Mouse (Mus musculus) gastrocnemius, adult 8-10 months (tissue): ENCODE data around the gene Set. TPM values are rescaled to one million over a fixed set of nuclear protein-coding genes. Genes with fewer than 3 reads are reported as not detected.

Source experiments
- DNase-seq, 2 experiments: peaks; one replicate each; pipeline ENCODE4 v3.0.0; 2022; ENCODE audit warnings: low spot score in 2 of 2
- total RNA-seq, 4 experiments: library from RNA; stranded (reverse); gene quantifications; 2 replicates each; pipeline ENCODE4 v1.2.4; 2022

Gene Set
- total RNA-seq, 4 experiments from 2014 or later = 106 to 121 (median 118) TPM

GRCm38 (mm10) chr2:30087310-30087709 lies 30.1 kb downstream of the Set start:
- DNase-seq = no peak

- no peak for DNase-seq
These were observed 34.3 kb downstream of the Set start for GRCm38 (mm10) chr2:30091521-30091920.

GRCm38 (mm10) chr2:30092280-30092918 lies 35.2 kb downstream of the Set start:
- no peak for DNase-seq

- DNase-seq = peak; percentile 83 to 91
These were observed 36.5 kb downstream of the Set start, which contains the start of gene Zdhhc12 for GRCm38 (mm10) chr2:30093471-30094207. Zdhhc12 (minus strand) TSS chr2:30093648.

GRCm38 (mm10) chr2:30094208-30094588 lies 37.0 kb downstream of the Set start:
- DNase-seq = no peak

- no peak for DNase-seq
These were observed 38.8 kb downstream of the Set start for GRCm38 (mm10) chr2:30095882-30096527.

GRCm38 (mm10) chr2:30100214-30100613 lies 43.0 kb downstream of the Set start:
- no peak for DNase-seq

GRCm38 (mm10) chr2:30106364-30106763 lies 49.2 kb downstream of the Set start:
- DNase-seq = no peak

- no peak for DNase-seq
These were observed 50.5 kb downstream of the Set start for GRCm38 (mm10) chr2:30107646-30108045.

- DNase-seq = no peak
These were observed 51.1 kb downstream of the Set start for GRCm38 (mm10) chr2:30108260-30108659.

GRCm38 (mm10) chr2:30111500-30111899 lies 54.3 kb downstream of the Set start:
- no peak for DNase-seq

- no peak for DNase-seq
These were observed 55.4 kb downstream of the Set start for GRCm38 (mm10) chr2:30112564-30112963.

- no peak for DNase-seq
These were observed 62.5 kb downstream of the Set start for GRCm38 (mm10) chr2:30119641-30120051.

- DNase-seq = no peak
These were observed 63.1 kb downstream of the Set start for GRCm38 (mm10) chr2:30120269-30120668.

Other genes with a start within 250 kb of the Set start
- 10 to 100 TPM; 25.7 to 33.0 (median 28.5) TPM for gene Urm1, start 237.3 kb upstream of the Set start, total RNA-seq
- 1 to 10 TPM; 1.4 to 3.6 (median 1.7) TPM for gene Cercam, start 188.2 kb upstream of the Set start, total RNA-seq
- gene Odf2, start 168.2 kb upstream of the Set start, total RNA-seq = 10 to 100 TPM in 3 of 4 experiments, 1 to 10 TPM in 1; 9.9 to 12.1 (median 11.1) TPM
- gene Gle1, start 122.0 kb upstream of the Set start, total RNA-seq = 10 to 100 TPM; 20.1 to 27.0 (median 22.9) TPM
- gene Sptan1, start 91.8 kb upstream of the Set start, total RNA-seq = 10 to 100 TPM; 29.2 to 43.7 (median 36.4) TPM
- gene Wdr34, start 8.5 kb upstream of the Set start, total RNA-seq = 1 to 10 TPM; 3.9 to 5.6 (median 4.3) TPM
- 1 to 10 TPM; 2.1 to 3.2 (median 2.7) TPM for gene Pkn3, start 20.3 kb downstream of the Set start, total RNA-seq
- 1 to 10 TPM; 3.1 to 3.9 (median 3.4) TPM for gene Zdhhc12, start 36.3 kb downstream of the Set start, total RNA-seq
- gene Zer1, start 67.2 kb downstream of the Set start, total RNA-seq = 10 to 100 TPM; 23.5 to 24.8 (median 24.3) TPM
- 10 to 100 TPM; 11.1 to 13.9 (median 11.2) TPM for gene Tbc1d13, start 76.4 kb downstream of the Set start, total RNA-seq
- 10 to 100 TPM; 50.3 to 59.4 (median 56.9) TPM for gene Endog, start 114.1 kb downstream of the Set start, total RNA-seq
- gene Spout1, start 121.1 kb downstream of the Set start, total RNA-seq = 1 to 10 TPM; 3.4 to 5.1 (median 4.3) TPM
- 10 to 100 TPM; 23.0 to 28.7 (median 26.8) TPM for gene Kyat1, start 148.5 kb downstream of the Set start, total RNA-seq
- gene Lrrc8a, start 180.3 kb downstream of the Set start, total RNA-seq = 10 to 100 TPM; 13.2 to 20.1 (median 15.3) TPM
- under 1 TPM in 3 of 4 experiments, not detected in 1; 0.22 to 0.78 (median 0.40) TPM for gene Gm28035, start 183.2 kb downstream of the Set start, total RNA-seq
- gene Phyhd1, start 208.8 kb downstream of the Set start, total RNA-seq = 10 to 100 TPM in 2 of 4 experiments, 1 to 10 TPM in 2; 7.7 to 14.2 (median 11.0) TPM
- not detected for gene Gm28038, start 223.7 kb downstream of the Set start, total RNA-seq
- 10 to 100 TPM; 20.5 to 26.2 (median 24.6) TPM for gene Dolk, start 229.0 kb downstream of the Set start, total RNA-seq
- gene Nup188, start 229.0 kb downstream of the Set start, total RNA-seq = 1 to 10 TPM; 6.0 to 8.8 (median 7.2) TPM